Mouse (Mus musculus) MEL (cell line): ENCODE results near the gene Pip4k2a. TPM values are rescaled to one million over a fixed set of nuclear protein-coding genes. Genes with fewer than 3 reads are reported as not detected.

Experiments used
- DNase-seq: peaks from one replicate; pipeline ENCODE4 v3.0.0; 2011; ENCODE audit warnings: low read depth, low spot score
- H3K27ac ChIP-seq: 2 replicates; pipeline ENCODE4 v1.5.1; 2012; ENCODE audit warnings: low read depth, mild to moderate bottlenecking, control low read depth, low read length, moderate library complexity; ENCODE audit not compliant: control insufficient read depth
- H3K27me3 ChIP-seq, 2 experiments: fragments of 150-350 bp in 1 of 2; sonication (generic) in 1 of 2; 2 replicates each; pipeline ENCODE4 v1.6.1; 2012; ENCODE audit warnings: low read length in 2 of 2, mild to moderate bottlenecking in 2 of 2, improper control_type of control experiment in 1 of 2, moderate library complexity in 1 of 2; ENCODE audit not compliant: insufficient read depth in 2 of 2, control insufficient read depth in 1 of 2
- H3K36me3 ChIP-seq, 2 experiments: 2 replicates each; pipeline ENCODE4 v1.6.1; 2012 to 2014; ENCODE audit warnings: low read length in 2 of 2, improper control_type of control experiment in 1 of 2, inconsistent platforms in 1 of 2, mild to moderate bottlenecking in 1 of 2; ENCODE audit not compliant: insufficient read depth in 2 of 2, control insufficient read depth in 1 of 2
- H3K4me1 ChIP-seq, 2 experiments: fragments of 150-350 bp in 1 of 2; sonication (generic) in 1 of 2; 2 replicates each; pipeline ENCODE4 v1.6.1; 2012; ENCODE audit warnings: low read length in 2 of 2, improper control_type of control experiment in 1 of 2, mild to moderate bottlenecking in 1 of 2; ENCODE audit not compliant: insufficient read depth in 2 of 2, control insufficient read depth in 1 of 2
- H3K4me3 ChIP-seq, 2 experiments: fragments of 150-350 bp in 1 of 2; sonication (generic) in 1 of 2; 2 replicates each; pipeline ENCODE4 v1.5.1; 2012; ENCODE audit warnings: low read depth in 2 of 2, low read length in 2 of 2, mild to moderate bottlenecking in 2 of 2, moderate library complexity in 2 of 2, control low read depth in 1 of 2, improper control_type of control experiment in 1 of 2; ENCODE audit not compliant: control insufficient read depth in 1 of 2, insufficient read depth in 1 of 2
- H3K79me2 ChIP-seq: 2 replicates; pipeline ENCODE4 v1.6.1; 2012; ENCODE audit warnings: mild to moderate bottlenecking, low read length, moderate library complexity; ENCODE audit not compliant: control insufficient read depth, poor library complexity, insufficient read depth
- H3K9ac ChIP-seq: 2 replicates; pipeline ENCODE4 v1.6.1; 2012; ENCODE audit warnings: low read depth, mild to moderate bottlenecking, control low read depth, low read length, moderate library complexity; ENCODE audit not compliant: control insufficient read depth, poor library complexity, severe bottlenecking
- H3K9me3 ChIP-seq: fragments of 150-350 bp; sonication (generic); replicated peaks from 2 replicates; pipeline ENCODE4 v1.6.1; 2012; ENCODE audit warnings: mild to moderate bottlenecking, low read length, improper control_type of control experiment, moderate library complexity; ENCODE audit not compliant: insufficient read depth
- BHLHE40 ChIP-seq: IDR thresholded peaks from 2 replicates; pipeline ENCODE4 v1.6.1; 2012; ENCODE audit warnings: low read depth, mild to moderate bottlenecking, inconsistent platforms, low read length, improper control_type of control experiment, borderline replicate concordance
- CHD1 ChIP-seq: IDR thresholded peaks from 2 replicates; pipeline ENCODE4 v1.6.1; 2012; ENCODE audit warnings: low read depth, mild to moderate bottlenecking, inconsistent platforms, low read length, improper control_type of control experiment
- CTCF ChIP-seq, 3 experiments: IDR thresholded peaks in 2 of 3; conservative IDR thresholded peaks in 1 of 3; 2 replicates each; pipeline ENCODE4 v1.5.1; 2011 to 2012; ENCODE audit warnings: low read length in 3 of 3, low read depth in 2 of 3, mild to moderate bottlenecking in 2 of 3, improper control_type of control experiment in 1 of 3, inconsistent platforms in 1 of 3, mixed read lengths in 1 of 3, moderate library complexity in 1 of 3; ENCODE audit not compliant: control insufficient read depth in 1 of 3, insufficient read depth in 1 of 3, poor library complexity in 1 of 3, severe bottlenecking in 1 of 3
- ELF1 ChIP-seq: IDR thresholded peaks from 2 replicates; pipeline ENCODE4 v1.6.1; 2014; ENCODE audit warnings: low read depth, mild to moderate bottlenecking, inconsistent platforms, low read length, improper control_type of control experiment, moderate library complexity
- ETS1 ChIP-seq: IDR thresholded peaks from 2 replicates; pipeline ENCODE4 v1.6.1; 2012; ENCODE audit warnings: low read depth, mild to moderate bottlenecking, inconsistent platforms, low read length, improper control_type of control experiment, moderate library complexity
- HCFC1 ChIP-seq: IDR thresholded peaks from 2 replicates; pipeline ENCODE4 v1.6.1; 2012; ENCODE audit warnings: low read depth, mild to moderate bottlenecking, inconsistent platforms, low read length, improper control_type of control experiment, moderate library complexity
- JUND ChIP-seq: IDR thresholded peaks from 2 replicates; pipeline ENCODE4 v1.6.1; 2011; ENCODE audit warnings: low read depth, mild to moderate bottlenecking, improper control_type of control experiment, low read length
- MAFK ChIP-seq: IDR thresholded peaks from 2 replicates; pipeline ENCODE4 v1.6.1; 2011; ENCODE audit warnings: low read depth, mild to moderate bottlenecking, low read length, improper control_type of control experiment, borderline replicate concordance
- MAZ ChIP-seq: IDR thresholded peaks from 2 replicates; pipeline ENCODE4 v1.6.1; 2012; ENCODE audit warnings: low read depth, mild to moderate bottlenecking, inconsistent platforms, low read length, improper control_type of control experiment
- MEF2A ChIP-seq: IDR thresholded peaks from 2 replicates; pipeline ENCODE4 v1.6.1; 2014; ENCODE audit warnings: low read depth, mild to moderate bottlenecking, inconsistent platforms, low read length, improper control_type of control experiment; ENCODE audit not compliant: poor library complexity, insufficient replicate concordance, severe bottlenecking; ENCODE audit errors: extremely low read depth
- NELFE ChIP-seq: IDR thresholded peaks from 2 replicates; pipeline ENCODE4 v1.6.1; 2011; ENCODE audit warnings: low read depth, low read length, improper control_type of control experiment
- POLR2AphosphoS2 ChIP-seq: IDR thresholded peaks from 2 replicates; pipeline ENCODE4 v1.6.1; 2011; ENCODE audit warnings: low read length, improper control_type of control experiment
- RAD21 ChIP-seq: IDR thresholded peaks from 2 replicates; pipeline ENCODE4 v1.6.1; 2011; ENCODE audit warnings: mild to moderate bottlenecking, low read depth, low read length, improper control_type of control experiment
- SIN3A ChIP-seq: IDR thresholded peaks from 2 replicates; pipeline ENCODE4 v1.6.1; 2012; ENCODE audit warnings: low read length, improper control_type of control experiment, inconsistent platforms
- SMC3 ChIP-seq: IDR thresholded peaks from 2 replicates; pipeline ENCODE4 v1.6.1; 2011; ENCODE audit warnings: low read depth, low read length, improper control_type of control experiment
- USF1 ChIP-seq: IDR thresholded peaks from 2 replicates; pipeline ENCODE4 v1.6.1; 2014; ENCODE audit warnings: low read depth, mild to moderate bottlenecking, inconsistent platforms, low read length, improper control_type of control experiment, moderate library complexity
- USF2 ChIP-seq, 2 experiments: IDR thresholded peaks; 2 replicates each; pipeline ENCODE4 v1.6.1; 2011 to 2012; ENCODE audit warnings: improper control_type of control experiment in 2 of 2, low read length in 2 of 2, borderline replicate concordance in 1 of 2, inconsistent platforms in 1 of 2, low read depth in 1 of 2, mild to moderate bottlenecking in 1 of 2; ENCODE audit not compliant: insufficient read depth in 1 of 2
- ZC3H11A ChIP-seq: IDR thresholded peaks from 2 replicates; pipeline ENCODE4 v1.6.1; 2012; ENCODE audit warnings: low read depth, mild to moderate bottlenecking, inconsistent platforms, low read length, improper control_type of control experiment
- ZMIZ1 ChIP-seq: IDR thresholded peaks from 2 replicates; pipeline ENCODE4 v1.6.1; 2012; ENCODE audit warnings: low read depth, mild to moderate bottlenecking, inconsistent platforms, low read length, improper control_type of control experiment, moderate library complexity
- ZNF384 ChIP-seq: IDR thresholded peaks from 2 replicates; pipeline ENCODE4 v1.6.1; 2012; ENCODE audit warnings: low read depth, mild to moderate bottlenecking, inconsistent platforms, low read length, improper control_type of control experiment
- polyA plus RNA-seq, 2 experiments: library from polyadenylated mRNA; stranded (reverse) in 1 of 2; unstranded in 1 of 2; fragments of >175 nt in 1 of 2; fragments of >200 nt in 1 of 2; gene quantifications; 2 replicates each; pipeline versions ENCODE4 v1.2.1 to v1.2.4; 2012; ENCODE audit warnings: low replicate concordance in 2 of 2, low read depth in 1 of 2; ENCODE audit not compliant: insufficient read length in 2 of 2, insufficient read depth in 1 of 2, missing spikeins in 1 of 2
- total RNA-seq: library from RNA; depleted of rRNA; stranded (reverse); fragments of 300-350 nt; gene quantifications from 2 replicates; pipeline ENCODE4 v1.2.3, GENCODE M21; 2012

Gene Pip4k2a
- total and polyA plus RNA-seq, 3 experiments = 7.9 to 48.5 TPM; not detected in 1

DNA sequence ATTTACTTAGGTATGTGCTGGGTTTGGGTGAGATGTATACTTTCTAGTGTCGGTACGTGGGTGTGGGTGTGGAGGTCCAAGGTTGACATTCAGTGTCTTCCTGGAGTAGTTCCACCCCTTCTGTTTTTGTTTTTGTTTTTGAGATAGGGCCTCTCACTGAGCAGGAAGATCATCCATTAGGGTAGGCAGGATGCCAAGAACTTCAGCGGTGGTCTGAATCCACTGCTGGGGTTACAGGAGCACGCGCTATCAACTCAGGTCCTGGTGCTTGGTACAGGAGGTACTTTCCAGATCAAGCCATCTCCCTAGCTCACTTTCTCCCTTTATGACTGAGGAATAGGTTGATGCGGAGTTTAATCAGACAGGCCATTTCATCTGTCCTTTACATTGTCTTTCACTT is 88.2 kb downstream of the Pip4k2a start:
- Histone ChIP-seq H3K9me3 (no peaks in the 10 kb centered on the region), H3K4me3 (no peak overlapping the region), H3K9ac (no peak overlapping the region), H3K27me3 (no peaks in the 10 kb centered on the region), H3K4me1 (peaks cover 0 to 3% of the 10 kb centered on the region in 2 experiments; a peak in 1 of 4 replicates), H3K79me2 (0 out of 2 replicates have a peak, but pooled peaks cover 1% of the 10 kb centered on the region), H3K27ac (no peak overlapping the region), H3K36me3 (peaks cover 3% of the 10 kb centered on the region in 2 experiments; a peak in 3 of 4 replicates)
- no peak for TF ChIP-seq MAFK
- TF ChIP-seq USF2 (IDR thresholded peaks at IDR 0.05; ENCODE audit: borderline replicate concordance in 1 of 2, insufficient read depth in 1 of 2, low read depth in 1 of 2, low read length in 2 of 2) = no peak
- DNase-seq = peak; percentile 25

DNA sequence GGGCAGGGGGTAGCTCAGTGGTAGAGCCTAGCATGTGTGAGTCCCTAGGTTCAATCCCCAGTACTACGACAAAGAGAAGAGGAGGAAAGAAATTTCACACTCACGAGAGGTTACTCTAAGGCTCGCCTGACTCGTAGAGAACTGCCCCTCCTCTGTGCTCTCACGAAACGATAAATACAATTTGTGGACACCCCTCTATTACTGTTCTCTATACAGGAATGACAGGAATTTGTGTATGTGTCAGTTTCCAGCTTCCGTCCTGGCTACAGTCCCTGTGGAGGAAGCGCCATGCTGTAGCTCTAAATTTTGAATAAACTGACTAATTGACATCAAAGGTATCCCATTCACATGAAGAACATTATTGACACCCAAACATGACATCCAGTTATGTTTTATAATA is 90.7 kb downstream of the Pip4k2a start:
- no peak for DNase-seq
- no peak overlapping the region for H3K4me3 ChIP-seq
- H3K36me3 ChIP-seq = peaks cover 3 to 19% of the 10 kb centered on the region in 2 experiments
- H3K27me3 ChIP-seq = no peaks in the 10 kb centered on the region
- H3K9ac ChIP-seq = no peak overlapping the region
- peaks cover 0 to 13% of the 10 kb centered on the region in 2 experiments; a peak in 3 of 4 replicates for H3K4me1 ChIP-seq
- TF ChIP-seq BHLHE40 (no peak), JUND (no peak), NELFE (no peak), MAZ (no peak), MEF2A (no peak), ZNF384 (no peak), USF1 (no peak), SIN3A (no peak), ETS1 (no peak), ZC3H11A (no peak), ELF1 (no peak), SMC3 (no peak), POLR2AphosphoS2 (no peak), CHD1 (no peak), CTCF (IDR thresholded peaks at IDR 0.05 in 2 of 3, conservative IDR thresholded peaks at IDR 0.05 in 1 of 3; ENCODE audit: control insufficient read depth in 1 of 3, insufficient read depth in 1 of 3, low read depth in 2 of 3, low read length in 3 of 3, poor library complexity in 1 of 3, severe bottlenecking in 1 of 3) (no peak), ZMIZ1 (no peak), RAD21 (no peak), HCFC1 (no peak)
- no peak overlapping the region for H3K27ac ChIP-seq
- H3K9me3 ChIP-seq = no peaks in the 10 kb centered on the region
- H3K79me2 ChIP-seq = 0 out of 2 replicates have a peak, but pooled peaks cover 1% of the 10 kb centered on the region
